Mouse (Mus musculus): ENCODE data around the gene Vax1. TPM values are rescaled to one million over a fixed set of nuclear protein-coding genes. Genes with fewer than 3 reads are reported as not detected.

Vax1 gene
- total RNA-seq, 2 experiments from 2014 or later, result not detected

Other genes with a start within 250 kb of the Vax1 start
- under 1 TPM in 1 of 2 experiments, not detected in 1; 0.12 TPM for gene Eno4, start 226.6 kb downstream of the Vax1 start, total RNA-seq (2021)
- 10 to 100 TPM; 26.2 to 29.8 TPM for gene Hspa12a, start 226.4 kb downstream of the Vax1 start, total RNA-seq (2021)
- 1 to 10 TPM; 2.6 TPM for gene Shtn1, start 94.0 kb downstream of the Vax1 start, total RNA-seq (2021)
- not detected for gene Kcnk18, start 49.2 kb upstream of the Vax1 start, total RNA-seq (2021)
- 1 to 10 TPM; 1.1 to 1.4 TPM for gene Slc18a2, start 90.8 kb upstream of the Vax1 start, total RNA-seq (2021)
- 100 to 1,000 TPM; 323 to 397 TPM for gene Rps12-ps3, start 152.2 kb upstream of the Vax1 start, total RNA-seq (2021)
- 10 to 100 TPM; 30.4 to 31.3 TPM for gene Pdzd8, start 175.7 kb upstream of the Vax1 start, total RNA-seq (2021)

All from heart, postnatal 10 days (tissue).